Mouse (Mus musculus) heart, embryonic 10.5 days (tissue): ENCODE measurements around the gene Spata2. TPM values are rescaled to one million over a fixed set of nuclear protein-coding genes. Genes with fewer than 3 reads are reported as not detected.

Experiments
- DNase-seq: peaks from one replicate; pipeline ENCODE4 v3.0.0-alpha.2; 2017; ENCODE audit warnings: low spot score
- H3K27ac ChIP-seq: fragments of 300-500 bp; sonication (generic); 2 replicates; pipeline ENCODE4 v1.5.1; 2016; ENCODE audit warnings: mild to moderate bottlenecking
- H3K27me3 ChIP-seq: fragments of 300-500 bp; sonication (generic); 2 replicates; pipeline ENCODE4 v1.6.1; 2016; ENCODE audit warnings: mild to moderate bottlenecking; ENCODE audit not compliant: poor library complexity, insufficient read depth, severe bottlenecking
- H3K36me3 ChIP-seq: fragments of 300-500 bp; sonication (generic); 2 replicates; pipeline ENCODE4 v1.6.1; 2016; ENCODE audit warnings: mild to moderate bottlenecking, moderate library complexity
- H3K4me1 ChIP-seq: fragments of 300-500 bp; sonication (generic); 2 replicates; pipeline ENCODE4 v1.6.1; 2016; ENCODE audit warnings: mild to moderate bottlenecking
- H3K4me3 ChIP-seq: fragments of 300-500 bp; sonication (generic); 2 replicates; pipeline ENCODE4 v1.5.1; 2016; ENCODE audit warnings: mild to moderate bottlenecking, moderate library complexity
- H3K9me3 ChIP-seq: fragments of 300-500 bp; sonication (generic); 2 replicates; pipeline ENCODE4 v1.6.1; 2016; ENCODE audit warnings: mild to moderate bottlenecking, moderate library complexity
- WGBS: fragments of 180-500 bp; shearing (Covaris S2); methylation state at CpG from one replicate; pipeline ENCODE4 v1.1.7; 2016; 5-methylcytosine and 5-hydroxymethylcytosine counted together
- polyA plus RNA-seq: library from polyadenylated mRNA; unstranded; fragments of >200 nt; fragmentation: Nextera tagmentation; extraction: Ambion mirVana; gene quantifications from 2 replicates; pipeline ENCODE4 v1.2.1, GENCODE M21; 2016

The Spata2 gene
- polyA plus RNA-seq: 16.5 and 17.4 TPM in 2 replicates

DNA sequence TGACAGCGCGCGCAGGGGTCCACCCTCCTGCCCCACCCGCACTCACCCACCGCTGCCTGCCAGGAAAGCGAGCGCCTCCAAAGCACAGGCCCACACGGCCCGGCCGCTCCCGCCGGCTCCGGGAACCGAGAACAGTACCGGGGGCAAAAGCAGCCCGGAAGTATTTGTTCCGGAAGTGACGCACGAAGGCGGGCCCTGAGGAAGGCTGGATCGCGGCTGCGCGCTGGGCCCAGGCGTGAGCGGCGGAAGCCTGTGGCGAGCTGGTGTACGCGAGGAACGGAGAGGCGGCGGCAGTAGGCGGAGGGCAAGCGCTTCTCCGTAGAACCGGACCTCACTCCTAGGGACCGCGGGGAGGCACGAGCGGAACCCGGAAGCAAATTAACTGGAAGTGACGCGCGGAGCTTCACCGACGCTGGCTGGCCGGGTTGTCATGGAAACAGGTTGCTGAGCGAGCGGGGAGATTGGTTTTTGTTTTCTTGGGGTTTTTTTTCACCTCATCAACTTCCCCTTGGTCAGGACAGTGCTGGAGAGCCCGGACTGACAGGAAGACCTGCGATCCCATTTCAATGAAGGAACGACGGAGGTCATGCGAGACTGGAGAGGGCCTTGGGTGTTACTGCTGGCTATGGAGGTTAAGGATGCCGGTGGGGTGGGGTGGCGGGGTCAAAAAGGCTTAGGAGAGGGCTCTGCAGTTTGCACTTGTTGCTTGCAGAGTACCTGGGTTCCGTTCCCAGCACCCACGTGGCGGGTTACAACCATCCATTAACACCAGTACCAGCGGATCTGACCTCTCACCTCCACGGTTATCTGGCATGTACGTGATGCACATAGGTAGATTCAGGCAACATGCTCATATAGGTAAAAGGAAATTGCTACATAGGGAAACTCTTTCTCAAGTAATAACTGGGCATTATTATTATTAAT, at the start of gene Spata2:
Gene Spata2, minus strand, starts transcription at position 175 of the 924 bp plus-strand sequence.
- peaks cover 22% of the 10 kb centered on the region for H3K4me1 ChIP-seq
- peak; percentile 95 for DNase-seq
- no peaks in the 10 kb centered on the region for H3K9me3 ChIP-seq
- 2% methylated on average over 63 of the region's 63 CpGs for WGBS
- H3K4me3 ChIP-seq: peak within 1 kb of the TSS; percentile 100
- no peaks in the 10 kb centered on the region for H3K27me3 ChIP-seq
- H3K36me3 ChIP-seq: peaks cover 14% of the 10 kb centered on the region
- H3K27ac ChIP-seq: peak within 1 kb of the TSS; percentile 96

DNA sequence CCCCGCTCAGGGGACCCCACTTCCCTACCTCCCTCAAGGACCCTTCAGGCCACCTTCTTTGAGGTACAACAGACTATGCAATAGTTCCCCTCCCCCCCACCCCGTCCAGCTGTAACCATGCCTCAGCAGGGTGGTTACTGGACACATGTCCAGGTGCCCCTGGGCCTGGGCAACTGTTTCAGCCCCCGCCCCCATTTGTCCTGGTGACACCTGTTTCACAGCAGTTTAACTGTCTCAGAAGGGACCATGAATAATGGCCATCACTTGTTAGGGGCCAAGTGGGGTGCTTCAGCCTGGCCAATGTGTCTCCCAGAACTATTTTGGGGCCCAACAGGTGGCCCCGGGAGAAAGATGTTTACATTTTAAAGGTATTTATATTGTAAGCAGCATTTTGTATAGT, 49.7 kb upstream of the Spata2 start:
- 74% methylated on average over 4 of the region's 4 CpGs for WGBS
- no peak for DNase-seq
- peak overlapping the region; percentile 72 for H3K27ac ChIP-seq
- peaks cover 15% of the 10 kb centered on the region for H3K36me3 ChIP-seq
- H3K27me3 ChIP-seq: peaks cover 38% of the 10 kb centered on the region
- H3K9me3 ChIP-seq: no peaks in the 10 kb centered on the region
- H3K4me1 ChIP-seq: peaks cover 74% of the 10 kb centered on the region
- 0 out of 2 replicates have a peak overlapping the region, but pooled peaks have one; percentile 9 for H3K4me3 ChIP-seq

GRCm38 (mm10) chr2:167541761-167542160, 49.1 kb upstream of the Spata2 start:
- peaks cover 44% of the 10 kb centered on the region for H3K27me3 ChIP-seq
- H3K27ac ChIP-seq: peak overlapping the region; percentile 72
- 72% methylated on average over 12 of the region's 12 CpGs for WGBS
- peaks cover 15% of the 10 kb centered on the region for H3K36me3 ChIP-seq
- H3K9me3 ChIP-seq: no peaks in the 10 kb centered on the region
- peaks cover 78% of the 10 kb centered on the region for H3K4me1 ChIP-seq
- no peak for DNase-seq
- peak overlapping the region; percentile 69 for H3K4me3 ChIP-seq

GRCm38 (mm10) chr2:167541324-167541723, 48.6 kb upstream of the Spata2 start:
- WGBS: 26% methylated on average over 6 of the region's 6 CpGs
- Histone ChIP-seq H3K4me1 (peaks cover 74% of the 10 kb centered on the region), H3K27ac (peak overlapping the region; percentile 72), H3K27me3 (peaks cover 48% of the 10 kb centered on the region), H3K9me3 (no peaks in the 10 kb centered on the region), H3K4me3 (peak overlapping the region; percentile 69), H3K36me3 (peaks cover 15% of the 10 kb centered on the region)
- no peak for DNase-seq

DNA sequence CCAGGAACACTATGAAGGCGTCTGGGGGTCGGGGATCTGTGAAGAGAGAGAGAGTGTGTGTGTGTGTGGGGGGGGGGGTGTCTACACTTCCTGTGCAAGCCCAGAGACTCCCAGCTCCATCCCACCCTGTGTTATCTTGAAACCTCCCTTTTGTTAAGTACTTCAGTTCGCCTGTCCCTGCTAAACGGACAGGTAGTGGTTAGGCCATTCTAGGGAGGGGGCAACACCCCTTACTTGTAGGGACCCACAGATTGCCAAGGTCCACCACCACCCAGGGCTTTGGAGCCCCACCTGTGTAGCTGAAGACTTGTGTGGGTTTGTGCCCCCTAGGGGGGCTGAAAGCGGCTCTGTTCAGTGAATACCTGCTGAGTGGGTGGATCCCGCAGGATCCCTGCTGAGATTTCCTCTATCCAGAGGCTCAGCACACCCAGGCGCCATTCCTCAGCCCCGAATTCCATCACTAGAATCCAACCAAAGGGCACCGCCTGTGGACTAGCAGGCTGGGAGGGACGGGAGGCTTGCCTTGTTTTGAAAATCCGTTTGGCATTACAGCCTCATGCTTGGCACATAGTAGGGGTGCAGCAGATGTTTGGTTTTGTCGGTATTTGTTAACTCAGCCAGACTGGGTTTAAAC, 47.9 kb upstream of the Spata2 start:
- DNase-seq: no peak
- WGBS: 14% methylated on average over 12 of the region's 12 CpGs
- no peaks in the 10 kb centered on the region for H3K9me3 ChIP-seq
- peaks cover 53% of the 10 kb centered on the region for H3K27me3 ChIP-seq
- H3K4me1 ChIP-seq: peaks cover 73% of the 10 kb centered on the region
- peaks cover 15% of the 10 kb centered on the region for H3K36me3 ChIP-seq
- peak overlapping the region; percentile 72 for H3K27ac ChIP-seq
- peak overlapping the region; percentile 69 for H3K4me3 ChIP-seq

DNA sequence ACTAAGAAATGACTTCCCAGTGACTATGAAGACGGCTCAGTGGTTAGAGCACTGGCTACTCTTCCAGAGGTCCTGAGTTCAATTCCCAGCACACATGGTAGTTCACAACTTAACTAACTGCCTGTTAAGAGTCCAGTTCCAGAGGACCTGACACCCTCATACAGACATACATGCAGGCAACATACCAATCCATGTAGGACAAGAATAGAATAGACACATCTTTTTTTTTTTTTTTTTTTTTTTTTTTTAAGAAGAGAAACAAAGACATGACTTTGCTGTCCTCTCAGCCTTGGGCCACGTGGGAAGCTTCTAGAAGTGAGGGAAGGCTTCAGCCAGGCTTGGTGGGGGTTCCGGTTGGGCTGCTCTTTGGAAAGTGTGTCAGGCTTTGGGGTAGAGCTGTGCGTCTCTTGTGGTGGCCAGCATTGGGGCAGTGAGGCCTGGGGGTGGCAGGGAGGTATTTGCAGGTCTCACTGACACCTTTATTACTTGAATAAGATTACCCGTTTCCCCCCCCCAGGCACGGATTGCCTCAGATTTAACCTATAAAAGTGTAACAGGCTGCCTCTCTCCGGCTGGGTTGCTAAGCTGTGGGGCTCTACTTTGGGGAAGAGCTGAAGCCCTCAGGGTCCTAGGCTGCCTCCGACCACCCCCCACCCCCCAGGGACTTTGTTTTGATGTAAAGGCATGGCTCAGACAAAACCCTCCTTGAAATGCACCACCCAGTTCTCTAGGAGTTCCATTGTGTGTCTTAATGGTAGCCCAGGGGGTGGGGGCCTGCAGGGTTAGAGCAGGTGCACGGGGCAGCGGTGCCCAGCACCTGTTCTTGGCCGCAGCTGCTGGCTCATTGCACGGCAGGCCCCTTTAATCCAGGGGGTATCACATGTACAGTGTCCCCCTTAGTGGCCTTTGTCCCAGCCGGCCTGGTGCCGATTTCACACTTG, 47.1 kb upstream of the Spata2 start:
- H3K4me3 ChIP-seq: peak overlapping the region; percentile 69
- H3K9me3 ChIP-seq: no peaks in the 10 kb centered on the region
- peaks cover 15% of the 10 kb centered on the region for H3K36me3 ChIP-seq
- WGBS: 25% methylated on average over 14 of the region's 14 CpGs
- peak overlapping the region; percentile 72 for H3K27ac ChIP-seq
- no peak for DNase-seq
- H3K27me3 ChIP-seq: peaks cover 59% of the 10 kb centered on the region
- peaks cover 73% of the 10 kb centered on the region for H3K4me1 ChIP-seq

DNA sequence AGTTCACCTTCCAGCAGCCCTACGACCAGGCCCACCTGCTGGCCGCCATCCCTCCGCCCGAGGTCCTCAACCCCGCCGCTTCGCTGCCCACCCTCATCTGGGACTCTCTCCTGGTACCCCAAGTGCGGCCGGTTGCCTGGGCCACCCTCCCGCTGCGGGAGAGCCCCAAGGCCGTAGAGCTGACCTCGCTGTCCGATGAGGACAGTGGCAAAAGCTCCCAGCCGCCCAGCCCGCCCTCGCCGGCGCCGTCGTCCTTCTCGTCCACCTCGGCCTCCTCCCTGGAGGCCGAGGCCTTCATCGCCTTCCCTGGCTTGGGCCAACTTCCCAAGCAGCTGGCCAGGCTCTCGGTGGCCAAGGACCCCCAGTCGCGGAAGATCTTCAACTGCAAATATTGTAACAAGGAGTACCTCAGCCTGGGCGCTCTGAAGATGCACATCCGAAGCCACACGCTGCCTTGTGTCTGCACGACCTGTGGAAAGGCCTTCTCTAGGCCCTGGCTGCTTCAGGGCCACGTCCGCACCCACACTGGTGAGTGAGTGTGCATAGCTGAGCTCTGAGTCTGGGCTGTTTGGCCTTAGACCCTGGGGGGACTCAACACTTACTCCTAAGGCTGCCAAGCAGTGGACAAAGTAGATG, 46.1 kb upstream of the Spata2 start:
- no peak for DNase-seq
- 22% methylated on average over 34 of the region's 34 CpGs for WGBS

DNA sequence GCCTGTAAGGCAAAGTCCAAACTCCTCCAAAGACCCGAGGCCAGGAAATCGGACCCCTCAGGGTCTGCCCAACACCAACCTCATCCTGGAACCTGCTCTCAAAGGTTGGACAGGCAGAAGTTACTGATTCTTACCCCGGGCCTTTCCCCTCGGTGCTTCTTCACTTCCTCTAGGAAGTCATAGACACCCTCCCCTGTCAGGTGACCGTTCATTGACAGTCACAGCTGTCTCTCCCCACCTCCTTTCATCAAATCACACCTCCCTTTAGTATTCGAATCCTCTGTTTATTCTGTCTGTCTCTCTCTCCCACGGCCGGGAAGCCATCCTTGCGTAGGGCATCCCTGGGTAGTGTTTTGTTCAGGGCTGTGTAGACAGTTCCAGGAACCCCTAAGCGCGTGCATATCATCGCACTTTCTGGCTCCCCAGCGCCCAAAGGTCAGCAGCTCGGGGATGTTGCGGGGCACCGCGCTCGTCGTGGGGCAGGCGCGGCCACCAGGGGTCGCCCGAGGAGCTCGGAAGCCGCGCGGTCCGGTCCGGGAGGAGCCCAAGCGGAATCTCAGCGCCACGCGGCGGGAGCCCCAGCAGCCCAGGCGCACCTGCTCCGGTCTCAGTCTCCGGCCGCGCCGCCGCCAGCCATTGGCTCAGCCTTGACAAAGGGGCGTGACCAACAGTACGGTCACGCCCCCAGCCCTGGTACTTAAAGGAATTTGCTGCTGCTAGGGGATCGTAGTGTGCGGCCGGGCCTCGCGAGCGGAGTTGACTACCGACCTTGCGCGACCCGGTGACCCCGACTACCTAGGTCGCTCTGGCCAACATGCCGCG, 45.0 kb upstream of the Spata2 start, which contains the start of gene Snai1:
Gene Snai1, plus strand, starts transcription at position 720 of the 822 bp plus-strand sequence.
- peaks cover 15% of the 10 kb centered on the region for H3K36me3 ChIP-seq
- DNase-seq: peak; percentile 97
- H3K9me3 ChIP-seq: no peaks in the 10 kb centered on the region
- H3K27me3 ChIP-seq: peaks cover 78% of the 10 kb centered on the region
- H3K4me1 ChIP-seq: peaks cover 54% of the 10 kb centered on the region
- H3K4me3 ChIP-seq: peak within 1 kb of the TSS; percentile 69
- WGBS: under 1% methylated on average over 58 of the region's 58 CpGs
- H3K27ac ChIP-seq: peak within 1 kb of the TSS; percentile 87

More for the DNA sequence above, 46.1 kb upstream of the Spata2 start:
- peak overlapping the region; percentile 87 for H3K27ac ChIP-seq
- H3K27me3 ChIP-seq: peaks cover 67% of the 10 kb centered on the region
- peaks cover 15% of the 10 kb centered on the region for H3K36me3 ChIP-seq
- H3K4me1 ChIP-seq: peaks cover 65% of the 10 kb centered on the region
- peak overlapping the region; percentile 69 for H3K4me3 ChIP-seq
- no peaks in the 10 kb centered on the region for H3K9me3 ChIP-seq

DNA sequence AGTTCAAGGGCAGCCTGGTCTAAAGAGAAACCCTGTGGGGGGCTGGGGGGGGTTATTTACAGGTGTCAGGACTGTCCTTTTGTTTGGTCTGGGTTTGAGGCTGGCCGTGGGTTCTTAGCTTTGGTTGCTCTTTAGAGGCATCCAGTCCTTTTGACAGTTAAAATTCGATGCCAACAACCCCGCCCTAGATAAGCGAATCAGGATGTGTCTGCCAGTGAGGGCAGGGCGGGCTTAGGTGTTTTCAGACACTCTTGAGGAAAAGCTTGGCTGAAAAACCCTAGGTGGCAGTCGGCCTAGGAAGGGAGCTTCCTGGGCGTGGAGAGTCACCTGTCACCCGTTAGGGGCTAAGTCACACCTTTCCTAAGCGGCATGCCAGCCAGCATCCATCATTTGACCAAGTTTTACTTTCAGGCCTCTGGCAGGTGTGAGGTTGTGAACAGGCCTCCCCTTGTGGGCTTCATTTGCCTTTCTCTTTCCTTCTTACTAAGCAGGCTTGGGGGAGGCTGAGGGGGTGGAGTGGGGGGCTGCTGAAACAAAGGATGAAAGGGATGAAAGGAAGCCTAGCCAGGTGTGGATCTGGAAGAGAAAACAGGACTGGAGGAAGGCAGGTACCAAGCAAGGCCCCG, 43.7 kb upstream of the Spata2 start:
- H3K27ac ChIP-seq: no peak overlapping the region
- H3K36me3 ChIP-seq: peaks cover 5% of the 10 kb centered on the region; the same call in 1 of the 2 replicates
- no peak overlapping the region for H3K4me3 ChIP-seq
- H3K4me1 ChIP-seq: peaks cover 42% of the 10 kb centered on the region
- WGBS: 24% methylated on average over 10 of the region's 10 CpGs
- DNase-seq: no peak
- no peaks in the 10 kb centered on the region for H3K9me3 ChIP-seq
- H3K27me3 ChIP-seq: peaks cover 69% of the 10 kb centered on the region

DNA sequence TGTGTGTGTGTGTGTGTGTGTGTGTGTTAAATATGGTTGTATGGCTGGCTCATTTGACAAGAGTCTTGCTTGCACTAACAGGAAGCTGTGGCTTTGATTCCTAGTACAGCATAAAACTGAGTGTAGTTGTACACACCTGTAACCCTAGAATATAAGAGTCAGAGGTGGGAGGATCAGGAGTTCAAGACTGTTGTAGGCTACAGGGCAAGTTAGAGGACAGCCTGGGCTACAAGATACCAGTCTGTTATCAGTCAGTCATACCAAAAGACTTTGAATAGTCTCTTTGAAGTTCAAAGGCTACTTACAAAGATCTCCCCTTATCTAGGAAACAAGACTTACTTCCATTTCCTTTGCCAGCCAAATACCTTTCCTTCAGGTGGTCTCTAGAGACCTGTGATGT, 41.2 kb upstream of the Spata2 start:
- DNase-seq: peak; percentile 66
- Histone ChIP-seq H3K36me3 (no peaks in the 10 kb centered on the region), H3K4me1 (peaks cover 21% of the 10 kb centered on the region), H3K9me3 (no peaks in the 10 kb centered on the region), H3K27ac (no peak overlapping the region), H3K4me3 (no peak overlapping the region), H3K27me3 (peaks cover 60% of the 10 kb centered on the region)

GRCm38 (mm10) chr2:167532131-167532530, 39.4 kb upstream of the Spata2 start:
- H3K4me1 ChIP-seq: peaks cover 3% of the 10 kb centered on the region

More at GRCm38 (mm10) chr2:167532131-167532530, 39.4 kb upstream of the Spata2 start:
- WGBS: 19% methylated on average over 13 of the region's 13 CpGs
- H3K9me3 ChIP-seq: no peaks in the 10 kb centered on the region
- DNase-seq: no peak
- H3K27ac ChIP-seq: no peak overlapping the region
- H3K36me3 ChIP-seq: no peaks in the 10 kb centered on the region
- H3K4me3 ChIP-seq: no peak overlapping the region
- H3K27me3 ChIP-seq: peaks cover 53% of the 10 kb centered on the region
